Mouse (Mus musculus): ENCODE results near the gene Gfpt2. TPM values are rescaled to one million over a fixed set of nuclear protein-coding genes. Genes with fewer than 3 reads are reported as not detected.

Gfpt2 gene
- polyA plus RNA-seq, 1 experiment from 2014 or later: 13.9 TPM

GRCm38 (mm10) chr11:49847071-49847810, 53.3 kb downstream of the Gfpt2 start:
- H3K4me2 ChIP-seq: peak overlapping the region; percentile 77
- WGBS (ENCODE audit: insufficient replicate concordance): 8% methylated on average over 29 of the region's 29 CpGs
- H3K4me3 ChIP-seq (ENCODE audit: low read depth, low read length): peak overlapping the region; percentile 71
- H3K27ac ChIP-seq (ENCODE audit: low read depth, low read length): peak overlapping the region; percentile 81
- peaks cover 17% of the 10 kb centered on the region for H3K4me1 ChIP-seq (ENCODE audit: control insufficient read depth, insufficient read depth, low read length)
- H3K36me3 ChIP-seq (ENCODE audit: control insufficient read depth, insufficient read depth, low read length): 0 out of 2 replicates have a peak, but pooled peaks cover 2% of the 10 kb centered on the region
- no peaks in the 10 kb centered on the region for H3K27me3 ChIP-seq (ENCODE audit: control insufficient read depth, insufficient read depth, low read length)
- no peak for ATAC-seq (replicated peaks; ENCODE audit: insufficient number of reproducible peaks, low FRiP score, low TSS enrichment)
- H3K9me3 ChIP-seq (replicated peaks; ENCODE audit: control insufficient read depth, low read length): no peaks in the 10 kb centered on the region
- peak overlapping the region; percentile 82 for H3K9ac ChIP-seq (ENCODE audit: low read depth, low read length)

GRCm38 (mm10) chr11:49847811-49848078, 53.8 kb downstream of the Gfpt2 start:
- Histone ChIP-seq H3K9me3 (replicated peaks; ENCODE audit: control insufficient read depth, low read length) (no peaks in the 10 kb centered on the region), H3K4me3 (ENCODE audit: low read depth, low read length) (peak overlapping the region; percentile 71), H3K9ac (ENCODE audit: low read depth, low read length) (peak overlapping the region; percentile 82), H3K27ac (ENCODE audit: low read depth, low read length) (no peak overlapping the region), H3K4me2 (peak overlapping the region; percentile 77), H3K36me3 (ENCODE audit: control insufficient read depth, insufficient read depth, low read length) (0 out of 2 replicates have a peak, but pooled peaks cover 2% of the 10 kb centered on the region), H3K4me1 (ENCODE audit: control insufficient read depth, insufficient read depth, low read length) (peaks cover 17% of the 10 kb centered on the region), H3K27me3 (ENCODE audit: control insufficient read depth, insufficient read depth, low read length) (no peaks in the 10 kb centered on the region)
- 53% methylated on average over 2 of the region's 2 CpGs for WGBS (ENCODE audit: insufficient replicate concordance)
- ATAC-seq (replicated peaks; ENCODE audit: insufficient number of reproducible peaks, low FRiP score, low TSS enrichment): no peak

GRCm38 (mm10) chr11:49848080-49848815, 54.3 kb downstream of the Gfpt2 start:
- H3K36me3 ChIP-seq (ENCODE audit: control insufficient read depth, insufficient read depth, low read length): 0 out of 2 replicates have a peak, but pooled peaks cover 2% of the 10 kb centered on the region
- WGBS (ENCODE audit: insufficient replicate concordance): 54% methylated on average over 4 of the region's 4 CpGs
- H3K9ac ChIP-seq (ENCODE audit: low read depth, low read length): 0 out of 2 replicates have a peak overlapping the region, but pooled peaks have one; percentile 0
- H3K27me3 ChIP-seq (ENCODE audit: control insufficient read depth, insufficient read depth, low read length): no peaks in the 10 kb centered on the region
- H3K9me3 ChIP-seq (replicated peaks; ENCODE audit: control insufficient read depth, low read length): no peaks in the 10 kb centered on the region
- H3K27ac ChIP-seq (ENCODE audit: low read depth, low read length): 0 out of 2 replicates have a peak overlapping the region, but pooled peaks have one; percentile 3
- peak overlapping the region; percentile 77 for H3K4me2 ChIP-seq
- no peak overlapping the region for H3K4me3 ChIP-seq (ENCODE audit: low read depth, low read length)
- peaks cover 17% of the 10 kb centered on the region for H3K4me1 ChIP-seq (ENCODE audit: control insufficient read depth, insufficient read depth, low read length)
- ATAC-seq (replicated peaks; ENCODE audit: insufficient number of reproducible peaks, low FRiP score, low TSS enrichment): no peak

DNA sequence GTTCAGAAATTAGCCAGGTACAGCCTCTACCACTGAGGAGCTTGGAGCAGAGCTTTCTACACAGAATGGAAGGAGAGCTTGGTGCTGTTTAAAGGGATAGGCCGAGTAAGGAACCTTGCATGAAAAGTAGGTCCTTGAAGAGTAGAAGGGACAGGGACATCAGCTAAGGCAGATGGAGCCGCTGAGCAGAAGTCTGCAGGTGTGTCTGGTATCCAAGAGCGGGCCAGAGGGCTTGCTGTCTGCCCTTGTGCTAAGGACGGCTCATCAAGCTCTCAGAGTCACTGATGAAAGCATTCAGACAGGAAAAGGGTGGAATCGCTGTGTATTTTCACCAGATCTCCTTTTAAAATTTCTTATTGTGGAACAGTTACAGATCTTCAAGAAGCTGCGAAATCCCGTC, 56.4 kb downstream of the Gfpt2 start:
- no peak overlapping the region for H3K4me2 ChIP-seq

GRCm38 (mm10) chr11:49855144-49855543, 61.2 kb downstream of the Gfpt2 start:
- Histone ChIP-seq H3K4me3 (ENCODE audit: low read depth, low read length) (no peak overlapping the region), H3K9ac (ENCODE audit: low read depth, low read length) (no peak overlapping the region), H3K9me3 (replicated peaks; ENCODE audit: control insufficient read depth, low read length) (no peaks in the 10 kb centered on the region), H3K36me3 (ENCODE audit: control insufficient read depth, insufficient read depth, low read length) (0 out of 2 replicates have a peak, but pooled peaks cover 4% of the 10 kb centered on the region), H3K4me1 (ENCODE audit: control insufficient read depth, insufficient read depth, low read length) (no peaks in the 10 kb centered on the region), H3K4me2 (no peak overlapping the region), H3K27me3 (ENCODE audit: control insufficient read depth, insufficient read depth, low read length) (no peaks in the 10 kb centered on the region), H3K27ac (ENCODE audit: low read depth, low read length) (no peak overlapping the region)
- 73% methylated on average over 5 of the region's 5 CpGs for WGBS (ENCODE audit: insufficient replicate concordance)
- ATAC-seq (replicated peaks; ENCODE audit: insufficient number of reproducible peaks, low FRiP score, low TSS enrichment): no peak

More for the DNA sequence above, 56.4 kb downstream of the Gfpt2 start:
- no peaks in the 10 kb centered on the region for H3K9me3 ChIP-seq (replicated peaks; ENCODE audit: control insufficient read depth, low read length)
- WGBS (ENCODE audit: insufficient replicate concordance): 88% methylated on average over 7 of the region's 7 CpGs
- H3K4me1 ChIP-seq (ENCODE audit: control insufficient read depth, insufficient read depth, low read length): peaks cover 17% of the 10 kb centered on the region
- no peak for ATAC-seq (replicated peaks; ENCODE audit: insufficient number of reproducible peaks, low FRiP score, low TSS enrichment)
- H3K4me3 ChIP-seq (ENCODE audit: low read depth, low read length): no peak overlapping the region
- no peaks in the 10 kb centered on the region for H3K27me3 ChIP-seq (ENCODE audit: control insufficient read depth, insufficient read depth, low read length)
- H3K9ac ChIP-seq (ENCODE audit: low read depth, low read length): no peak overlapping the region
- no peak overlapping the region for H3K27ac ChIP-seq (ENCODE audit: low read depth, low read length)
- H3K36me3 ChIP-seq (ENCODE audit: control insufficient read depth, insufficient read depth, low read length): 0 out of 2 replicates have a peak, but pooled peaks cover 4% of the 10 kb centered on the region

- no peak for ATAC-seq (replicated peaks; ENCODE audit: insufficient number of reproducible peaks, low FRiP score, low TSS enrichment)
Observed at GRCm38 (mm10) chr11:49861139-49861538, 67.2 kb downstream of the Gfpt2 start.

GRCm38 (mm10) chr11:49863926-49864325, 69.9 kb downstream of the Gfpt2 start:
- Histone ChIP-seq H3K9ac (ENCODE audit: low read depth, low read length) (no peak overlapping the region), H3K9me3 (replicated peaks; ENCODE audit: control insufficient read depth, low read length) (no peaks in the 10 kb centered on the region), H3K27me3 (ENCODE audit: control insufficient read depth, insufficient read depth, low read length) (no peaks in the 10 kb centered on the region), H3K4me1 (ENCODE audit: control insufficient read depth, insufficient read depth, low read length) (no peaks in the 10 kb centered on the region), H3K4me2 (no peak overlapping the region), H3K4me3 (ENCODE audit: low read depth, low read length) (no peak overlapping the region), H3K36me3 (ENCODE audit: control insufficient read depth, insufficient read depth, low read length) (no peaks in the 10 kb centered on the region), H3K27ac (ENCODE audit: low read depth, low read length) (no peak overlapping the region)
- no peak for ATAC-seq (replicated peaks; ENCODE audit: insufficient number of reproducible peaks, low FRiP score, low TSS enrichment)

More at GRCm38 (mm10) chr11:49861139-49861538, 67.2 kb downstream of the Gfpt2 start:
- 84% methylated on average over 4 of the region's 4 CpGs for WGBS (ENCODE audit: insufficient replicate concordance)
- H3K4me2 ChIP-seq: no peak overlapping the region
- no peaks in the 10 kb centered on the region for H3K27me3 ChIP-seq (ENCODE audit: control insufficient read depth, insufficient read depth, low read length)
- no peaks in the 10 kb centered on the region for H3K4me1 ChIP-seq (ENCODE audit: control insufficient read depth, insufficient read depth, low read length)
- no peak overlapping the region for H3K27ac ChIP-seq (ENCODE audit: low read depth, low read length)
- H3K4me3 ChIP-seq (ENCODE audit: low read depth, low read length): no peak overlapping the region
- H3K9me3 ChIP-seq (replicated peaks; ENCODE audit: control insufficient read depth, low read length): no peaks in the 10 kb centered on the region
- no peaks in the 10 kb centered on the region for H3K36me3 ChIP-seq (ENCODE audit: control insufficient read depth, insufficient read depth, low read length)
- H3K9ac ChIP-seq (ENCODE audit: low read depth, low read length): no peak overlapping the region

DNA sequence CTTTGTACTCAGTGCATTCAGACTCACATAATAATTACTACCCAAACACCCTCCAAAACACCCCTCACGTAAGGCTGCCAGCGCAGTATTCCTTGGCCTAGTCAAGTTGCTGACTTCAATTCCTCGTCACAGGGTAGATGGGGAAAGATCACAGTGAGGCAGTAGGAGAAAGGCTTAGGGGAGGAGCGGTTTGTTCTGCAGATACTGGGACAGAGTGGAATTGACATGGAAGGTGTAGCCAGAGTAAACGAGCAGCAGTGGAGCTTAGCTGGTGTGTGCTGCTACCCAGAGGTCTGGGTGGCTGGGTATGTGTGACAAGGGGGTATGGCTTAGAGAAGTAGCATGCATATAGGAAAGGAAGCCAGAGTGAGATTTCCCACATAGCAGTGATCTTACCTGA, 73.3 kb downstream of the Gfpt2 start:
- 78% methylated on average over 5 of the region's 5 CpGs for WGBS (ENCODE audit: insufficient replicate concordance)
- H3K4me1 ChIP-seq (ENCODE audit: control insufficient read depth, insufficient read depth, low read length): no peaks in the 10 kb centered on the region
- H3K4me3 ChIP-seq (ENCODE audit: low read depth, low read length): no peak overlapping the region
- ATAC-seq (replicated peaks; ENCODE audit: insufficient number of reproducible peaks, low FRiP score, low TSS enrichment): no peak
- H3K36me3 ChIP-seq (ENCODE audit: control insufficient read depth, insufficient read depth, low read length): no peaks in the 10 kb centered on the region; the same call in 1 of the 2 replicates
- no peak overlapping the region for H3K9ac ChIP-seq (ENCODE audit: low read depth, low read length)
- H3K9me3 ChIP-seq (replicated peaks; ENCODE audit: control insufficient read depth, low read length): no peaks in the 10 kb centered on the region
- no peaks in the 10 kb centered on the region for H3K27me3 ChIP-seq (ENCODE audit: control insufficient read depth, insufficient read depth, low read length)
- H3K27ac ChIP-seq (ENCODE audit: low read depth, low read length): no peak overlapping the region
- no peak overlapping the region for H3K4me2 ChIP-seq

All from heart, embryonic 11.5 days (tissue).